Mouse (Mus musculus) T-helper 1 cell (primary cell): ENCODE measurements around the gene Fbxo30.
"Not testable (repeated sequence)": the region's sequence is repeated elsewhere in the genome, so short reads cannot be mapped to it uniquely, and the experiment has no call there.

Experiments
- in situ Hi-C: fragments of 300-600 bp; cut with MboI, MseI; formaldehyde crosslinking; loops from one replicate; pipeline ENCODE4 v1.15.1; 2025; ENCODE audit warnings: high pct_unique_total_duplicates

Gene Fbxo30

GRCm38 (mm10) chr10:11280578-11281463, at the start of gene Fbxo30:
Fbxo30 (plus strand) TSS chr10:11281330.
- in situ Hi-C loops: loop anchor here (10.0 kb wide), 1 partner anchor 146 kb away; no protein-coding TSS in a partner anchor

GRCm38 (mm10) chr10:11233208-11233607, 47.9 kb upstream of the Fbxo30 start:
- in situ Hi-C loops: no loop called here

- in situ Hi-C loops: not testable (repeated sequence)
Measured at GRCm38 (mm10) chr10:11242988-11243387, 38.1 kb upstream of the Fbxo30 start.

- in situ Hi-C loops: no loop called here
Measured at GRCm38 (mm10) chr10:11248210-11248609, 32.9 kb upstream of the Fbxo30 start.

- in situ Hi-C loops: no loop called here
Measured at GRCm38 (mm10) chr10:11250247-11250997, 30.7 kb upstream of the Fbxo30 start.

- in situ Hi-C loops: not testable (repeated sequence)
Measured at GRCm38 (mm10) chr10:11253581-11253980, 27.5 kb upstream of the Fbxo30 start.

GRCm38 (mm10) chr10:11260119-11260518, 21.0 kb upstream of the Fbxo30 start:
- in situ Hi-C loops: no loop called here

- in situ Hi-C loops: not testable (repeated sequence)
Measured at GRCm38 (mm10) chr10:11262292-11262691, 18.8 kb upstream of the Fbxo30 start.

- in situ Hi-C loops: not testable (repeated sequence)
Measured at GRCm38 (mm10) chr10:11263795-11264194, 17.3 kb upstream of the Fbxo30 start.

GRCm38 (mm10) chr10:11269165-11269564, 12.0 kb upstream of the Fbxo30 start:
- in situ Hi-C loops: no loop called here

GRCm38 (mm10) chr10:11274431-11274830, 6.7 kb upstream of the Fbxo30 start:
- in situ Hi-C loops: loop anchor here (10.0 kb wide), 1 partner anchor 60 kb away; no protein-coding TSS in a partner anchor

GRCm38 (mm10) chr10:11280235-11280577, 924 bp upstream of the Fbxo30 start:
- in situ Hi-C loops: loop anchor here (10.0 kb wide), 1 partner anchor 145 kb away; no protein-coding TSS in a partner anchor

- in situ Hi-C loops: loop anchor here (10.0 kb wide), 1 partner anchor 147 kb away; no protein-coding TSS in a partner anchor
Measured at GRCm38 (mm10) chr10:11281498-11282305, 572 bp downstream of the Fbxo30 start.

GRCm38 (mm10) chr10:11282306-11282631, 1.1 kb downstream of the Fbxo30 start:
- in situ Hi-C loops: loop anchor here (10.0 kb wide), 1 partner anchor 147 kb away; no protein-coding TSS in a partner anchor

- in situ Hi-C loops: no loop called here
Measured at GRCm38 (mm10) chr10:11298418-11298817, 17.3 kb downstream of the Fbxo30 start.

GRCm38 (mm10) chr10:11305365-11306053, 24.4 kb downstream of the Fbxo30 start:
- in situ Hi-C loops: no loop called here

- in situ Hi-C loops: no loop called here
Measured at GRCm38 (mm10) chr10:11306054-11306367, 24.9 kb downstream of the Fbxo30 start.

- in situ Hi-C loops: no loop called here
Measured at GRCm38 (mm10) chr10:11309866-11310265, 28.7 kb downstream of the Fbxo30 start.

- in situ Hi-C loops: no loop called here
Measured at GRCm38 (mm10) chr10:11310481-11310880, 29.4 kb downstream of the Fbxo30 start.

GRCm38 (mm10) chr10:11317856-11318454, 36.8 kb downstream of the Fbxo30 start:
- in situ Hi-C loops: not testable (repeated sequence)
